Mouse (Mus musculus) testis, adult 2 months (tissue): ENCODE data around the gene Ptcd3. TPM values are rescaled to one million over a fixed set of nuclear protein-coding genes. Genes with fewer than 3 reads are reported as not detected.

Experiments
- H3K27ac ChIP-seq: fragments of 200-500 bp; 2 replicates; pipeline ENCODE4 v1.5.1; 2012; ENCODE audit warnings: low read depth, low read length; ENCODE audit not compliant: control insufficient read depth, insufficient read depth
- H3K27me3 ChIP-seq: fragments of 200-500 bp; 2 replicates; pipeline ENCODE4 v1.6.1; 2012; ENCODE audit warnings: mild to moderate bottlenecking, low read length, moderate library complexity; ENCODE audit not compliant: control insufficient read depth, insufficient read depth
- H3K36me3 ChIP-seq: fragments of 200-500 bp; 2 replicates; pipeline ENCODE4 v1.6.1; 2012; ENCODE audit warnings: mild to moderate bottlenecking, low read length; ENCODE audit not compliant: control insufficient read depth, insufficient read depth
- H3K4me1 ChIP-seq: fragments of 200-500 bp; 2 replicates; pipeline ENCODE4 v1.6.1; 2012; ENCODE audit warnings: low read length; ENCODE audit not compliant: control insufficient read depth, insufficient read depth
- H3K4me3 ChIP-seq: fragments of 200-500 bp; 2 replicates; pipeline ENCODE4 v1.5.1; 2012; ENCODE audit warnings: low read depth, mild to moderate bottlenecking, low read length, moderate library complexity, mixed read lengths; ENCODE audit not compliant: control insufficient read depth
- CTCF ChIP-seq: fragments of 200-500 bp; IDR thresholded peaks from 2 replicates; pipeline ENCODE4 v1.5.1; 2012; ENCODE audit warnings: low read depth, mild to moderate bottlenecking, inconsistent platforms, low read length, moderate library complexity; ENCODE audit not compliant: control insufficient read depth, insufficient read depth, insufficient replicate concordance
- POLR2A ChIP-seq: fragments of 200-500 bp; IDR thresholded peaks from 2 replicates; pipeline ENCODE4 v1.6.1; 2012; ENCODE audit warnings: low read depth, mild to moderate bottlenecking, inconsistent platforms, low read length, moderate library complexity; ENCODE audit not compliant: control insufficient read depth
- polyA plus RNA-seq: library from polyadenylated mRNA; depleted of rRNA; stranded (reverse); fragments of >200 nt; gene quantifications from 2 replicates; pipeline ENCODE4 v1.2.3, GENCODE M21; 2012

Ptcd3 gene
- polyA plus RNA-seq, 1 experiment = 17.5 TPM

DNA sequence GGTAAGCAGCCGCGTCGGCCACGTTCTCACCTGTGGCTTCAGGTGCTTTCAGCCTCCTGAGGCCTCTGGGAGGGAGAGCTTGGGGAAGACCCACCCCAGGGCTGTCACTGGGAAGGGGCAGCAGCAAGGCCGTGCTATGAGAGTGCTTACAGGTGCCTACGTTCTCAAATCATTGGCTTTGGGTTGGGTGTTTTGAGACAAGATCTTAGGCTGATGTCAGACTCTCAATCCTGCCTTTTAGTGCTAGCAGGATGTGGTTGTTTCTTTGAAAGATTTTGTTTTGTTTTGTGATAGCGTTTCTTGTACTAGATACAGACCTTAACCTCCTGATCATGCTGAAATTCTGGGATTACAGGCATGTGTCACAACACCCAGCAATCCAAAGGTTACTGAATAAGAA, 12.2 kb upstream of the Ptcd3 start:
- no peaks in the 10 kb centered on the region for H3K27me3 ChIP-seq
- peaks cover 2% of the 10 kb centered on the region for H3K36me3 ChIP-seq
- TF ChIP-seq POLR2A (no peak), CTCF (no peak)
- no peaks in the 10 kb centered on the region for H3K4me1 ChIP-seq
- no peak overlapping the region for H3K27ac ChIP-seq
- no peak overlapping the region for H3K4me3 ChIP-seq

DNA sequence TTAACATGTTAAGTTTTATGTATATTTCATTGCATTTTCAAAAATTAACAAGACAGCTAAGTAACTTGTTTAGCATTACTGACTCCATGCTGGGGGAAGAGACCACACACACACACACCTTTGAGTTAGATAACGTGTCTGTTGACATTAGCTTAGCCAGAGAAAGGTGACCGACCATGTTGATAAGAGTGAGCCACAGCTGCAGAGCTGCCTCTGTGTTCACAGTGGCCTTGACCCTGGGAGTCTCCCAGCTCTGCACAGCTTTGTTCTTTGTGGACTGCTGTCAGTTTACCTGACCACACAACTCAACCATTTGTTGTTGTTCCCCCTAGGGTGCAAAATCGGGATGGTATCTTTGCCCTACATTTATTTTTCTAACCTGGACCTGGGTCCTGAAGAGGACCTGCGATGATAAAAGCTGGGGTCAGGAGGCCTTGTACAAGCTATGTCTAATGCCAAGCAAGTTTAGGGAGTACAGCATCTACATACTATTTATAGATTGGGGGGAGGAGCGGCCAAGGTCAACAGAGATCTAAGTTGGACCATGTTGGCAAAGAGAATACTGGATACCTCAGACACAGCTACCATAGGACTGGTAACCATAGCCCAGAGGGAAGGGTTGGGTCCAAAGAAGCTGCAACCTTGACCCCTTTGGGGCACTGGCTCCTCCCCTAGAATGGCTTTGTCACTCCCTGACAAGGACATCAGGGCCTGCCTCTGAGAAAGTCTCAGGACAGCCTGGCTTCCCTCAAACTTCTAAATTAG, 3.3 kb upstream of the Ptcd3 start:
- no peak overlapping the region for H3K27ac ChIP-seq
- no peaks in the 10 kb centered on the region; the same call in 1 of the 2 replicates for H3K36me3 ChIP-seq
- H3K4me1 ChIP-seq = peaks cover 5% of the 10 kb centered on the region
- no peak for TF ChIP-seq POLR2A
- no peak for TF ChIP-seq CTCF
- no peak overlapping the region for H3K4me3 ChIP-seq
- no peaks in the 10 kb centered on the region for H3K27me3 ChIP-seq

GRCm38 (mm10) chr6:71909840-71910239, 1.3 kb upstream of the Ptcd3 start:
- Histone ChIP-seq H3K36me3 (no peaks in the 10 kb centered on the region; the same call in 1 of the 2 replicates), H3K4me3 (peak overlapping the region; percentile 98; the same call in 1 of the 2 replicates), H3K27me3 (no peaks in the 10 kb centered on the region), H3K4me1 (peaks cover 5% of the 10 kb centered on the region), H3K27ac (no peak overlapping the region)
- no peak for TF ChIP-seq POLR2A
- TF ChIP-seq CTCF = no peak

DNA sequence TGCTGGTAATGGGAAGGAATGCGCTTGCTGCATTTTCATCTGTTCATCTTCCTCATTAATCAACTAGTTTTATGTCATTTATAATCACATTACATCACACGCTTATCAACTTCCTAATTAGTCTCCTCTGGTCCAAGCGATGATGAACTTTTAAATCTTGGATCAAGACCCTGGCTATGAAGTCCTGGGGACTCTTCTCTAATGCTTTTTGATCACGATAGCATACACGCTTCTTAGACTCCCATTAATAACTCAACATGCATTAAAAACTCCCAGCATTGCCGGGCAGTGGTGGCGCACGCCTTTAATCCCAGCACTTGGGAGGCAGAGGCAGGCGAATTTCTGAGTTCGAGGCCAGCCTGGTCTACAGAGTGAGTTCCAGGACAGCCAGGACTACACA, 834 bp upstream of the Ptcd3 start:
- H3K27ac ChIP-seq = no peak overlapping the region; the same call in 1 of the 2 replicates
- H3K36me3 ChIP-seq = no peaks in the 10 kb centered on the region; the same call in 1 of the 2 replicates
- peaks cover 5% of the 10 kb centered on the region for H3K4me1 ChIP-seq
- TF ChIP-seq POLR2A = no peak
- TF ChIP-seq CTCF = no peak
- no peaks in the 10 kb centered on the region for H3K27me3 ChIP-seq
- H3K4me3 ChIP-seq = peak overlapping the region; percentile 98; the same call in 1 of the 2 replicates

- H3K36me3 ChIP-seq = no peaks in the 10 kb centered on the region; the same call in 1 of the 2 replicates
- no peak overlapping the region for H3K27ac ChIP-seq
- TF ChIP-seq CTCF = no peak
- TF ChIP-seq POLR2A = no peak
- no peaks in the 10 kb centered on the region for H3K27me3 ChIP-seq
- H3K4me1 ChIP-seq = peaks cover 5% of the 10 kb centered on the region
- peak overlapping the region; percentile 98 for H3K4me3 ChIP-seq
Observed at GRCm38 (mm10) chr6:71907702-71908235, 781 bp downstream of the Ptcd3 start.

DNA sequence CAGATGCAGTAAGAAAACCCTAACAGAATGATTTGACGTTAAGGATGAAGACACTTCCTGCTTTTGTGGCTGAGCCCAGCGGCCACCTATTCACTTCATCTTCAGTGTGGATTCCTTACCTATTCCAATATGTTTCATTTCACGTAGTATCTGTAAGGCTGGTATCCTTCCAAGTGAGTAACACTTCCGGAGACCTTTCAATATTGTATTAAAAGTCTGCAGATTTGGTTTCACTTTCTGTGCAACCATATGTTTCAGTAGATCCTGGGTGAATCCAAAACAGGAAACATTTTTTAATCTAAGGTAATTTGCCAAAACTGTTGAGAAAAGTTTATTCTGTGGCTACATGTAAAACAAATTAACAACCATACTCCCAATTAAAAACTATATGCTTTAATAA, 15.3 kb downstream of the Ptcd3 start:
- H3K36me3 ChIP-seq = no peaks in the 10 kb centered on the region; the same call in none of the 2 replicates
- H3K27ac ChIP-seq = no peak overlapping the region
- H3K4me3 ChIP-seq = no peak overlapping the region
- TF ChIP-seq CTCF = no peak
- TF ChIP-seq POLR2A = no peak
- no peaks in the 10 kb centered on the region for H3K4me1 ChIP-seq
- H3K27me3 ChIP-seq = no peaks in the 10 kb centered on the region

- no peaks in the 10 kb centered on the region for H3K4me1 ChIP-seq
- H3K4me3 ChIP-seq = no peak overlapping the region
- H3K36me3 ChIP-seq = peaks cover 2% of the 10 kb centered on the region
- no peak overlapping the region for H3K27ac ChIP-seq
- TF ChIP-seq CTCF (no peak), POLR2A (no peak)
- no peaks in the 10 kb centered on the region for H3K27me3 ChIP-seq
Observed at GRCm38 (mm10) chr6:71877965-71878760, 30.4 kb downstream of the Ptcd3 start.
